Mouse (Mus musculus): ENCODE results near the gene Klkb1. TPM values are rescaled to one million over a fixed set of nuclear protein-coding genes. Genes with fewer than 3 reads are reported as not detected.

Klkb1 gene
- polyA plus RNA-seq, 1 experiment: not detected

- no peak for TF ChIP-seq CTCF (IDR thresholded peaks at IDR 0.05; ENCODE audit: insufficient read depth, low read depth, low read length)
- no peak for TF ChIP-seq POLR2A (IDR thresholded peaks at IDR 0.05; ENCODE audit: insufficient read depth, low read depth, low read length)
Measured at GRCm38 (mm10) chr8:45324151-45324550, 29.5 kb upstream of the Klkb1 start.

GRCm38 (mm10) chr8:45321365-45321764, 26.7 kb upstream of the Klkb1 start:
- H3K4me3 ChIP-seq (ENCODE audit: insufficient read depth, low read depth, low read length): no peak overlapping the region
- TF ChIP-seq CTCF (IDR thresholded peaks at IDR 0.05; ENCODE audit: insufficient read depth, low read depth, low read length) (no peak), POLR2A (IDR thresholded peaks at IDR 0.05; ENCODE audit: insufficient read depth, low read depth, low read length) (no peak)
- H3K27ac ChIP-seq (ENCODE audit: insufficient read depth, low read depth, low read length): no peak overlapping the region
- 88% methylated on average over 2 of the region's 2 CpGs for WGBS
- no peaks in the 10 kb centered on the region for H3K4me1 ChIP-seq (ENCODE audit: control insufficient read depth, insufficient read depth, low read length)

More at GRCm38 (mm10) chr8:45324151-45324550, 29.5 kb upstream of the Klkb1 start:
- no peak overlapping the region for H3K27ac ChIP-seq (ENCODE audit: insufficient read depth, low read depth, low read length)
- H3K4me3 ChIP-seq (ENCODE audit: insufficient read depth, low read depth, low read length): no peak overlapping the region
- WGBS: 89% methylated on average over 4 of the region's 4 CpGs
- no peaks in the 10 kb centered on the region for H3K4me1 ChIP-seq (ENCODE audit: control insufficient read depth, insufficient read depth, low read length)

GRCm38 (mm10) chr8:45320930-45321329, 26.3 kb upstream of the Klkb1 start:
- WGBS: 82% methylated on average over 1 of the region's 1 CpGs
- H3K27ac ChIP-seq (ENCODE audit: insufficient read depth, low read depth, low read length): no peak overlapping the region
- TF ChIP-seq POLR2A (IDR thresholded peaks at IDR 0.05; ENCODE audit: insufficient read depth, low read depth, low read length): no peak
- no peak overlapping the region for H3K4me3 ChIP-seq (ENCODE audit: insufficient read depth, low read depth, low read length)
- no peaks in the 10 kb centered on the region for H3K4me1 ChIP-seq (ENCODE audit: control insufficient read depth, insufficient read depth, low read length)

- WGBS: 75% methylated on average over 4 of the region's 4 CpGs
- TF ChIP-seq POLR2A (IDR thresholded peaks at IDR 0.05; ENCODE audit: insufficient read depth, low read depth, low read length) (no peak), CTCF (IDR thresholded peaks at IDR 0.05; ENCODE audit: insufficient read depth, low read depth, low read length) (no peak)
- Histone ChIP-seq H3K27ac (ENCODE audit: insufficient read depth, low read depth, low read length) (no peak overlapping the region), H3K4me1 (ENCODE audit: control insufficient read depth, insufficient read depth, low read length) (peaks cover 5% of the 10 kb centered on the region; the same call in 1 of the 2 replicates), H3K4me3 (ENCODE audit: insufficient read depth, low read depth, low read length) (no peak overlapping the region)
Measured at GRCm38 (mm10) chr8:45310967-45311366, 16.3 kb upstream of the Klkb1 start.

GRCm38 (mm10) chr8:45308366-45308765, 13.7 kb upstream of the Klkb1 start, which contains the start of gene Gm45753:
TSS of gene Gm45753 (minus strand) at chr8:45308466.
- WGBS: 95% methylated on average over 13 of the region's 13 CpGs
- no peak within 1 kb of the TSS for H3K4me3 ChIP-seq (ENCODE audit: insufficient read depth, low read depth, low read length)
- peaks cover 5% of the 10 kb centered on the region; the same call in 1 of the 2 replicates for H3K4me1 ChIP-seq (ENCODE audit: control insufficient read depth, insufficient read depth, low read length)
- H3K27ac ChIP-seq (ENCODE audit: insufficient read depth, low read depth, low read length): no peak within 1 kb of the TSS
- no peak for TF ChIP-seq CTCF (IDR thresholded peaks at IDR 0.05; ENCODE audit: insufficient read depth, low read depth, low read length)
- no peak for TF ChIP-seq POLR2A (IDR thresholded peaks at IDR 0.05; ENCODE audit: insufficient read depth, low read depth, low read length)

- no peak overlapping the region for H3K4me3 ChIP-seq (ENCODE audit: insufficient read depth, low read depth, low read length)
- H3K27ac ChIP-seq (ENCODE audit: insufficient read depth, low read depth, low read length): no peak overlapping the region
- TF ChIP-seq CTCF (IDR thresholded peaks at IDR 0.05; ENCODE audit: insufficient read depth, low read depth, low read length): no peak
- no peak for TF ChIP-seq POLR2A (IDR thresholded peaks at IDR 0.05; ENCODE audit: insufficient read depth, low read depth, low read length)
- WGBS: 65% methylated on average over 1 of the region's 1 CpGs
- H3K4me1 ChIP-seq (ENCODE audit: control insufficient read depth, insufficient read depth, low read length): 0 out of 2 replicates have a peak, but pooled peaks cover under 1% of the 10 kb centered on the region
Measured at GRCm38 (mm10) chr8:45305479-45305878, 10.8 kb upstream of the Klkb1 start.

GRCm38 (mm10) chr8:45304354-45304753, 9.7 kb upstream of the Klkb1 start:
- H3K4me3 ChIP-seq (ENCODE audit: insufficient read depth, low read depth, low read length): no peak overlapping the region
- no peaks in the 10 kb centered on the region for H3K4me1 ChIP-seq (ENCODE audit: control insufficient read depth, insufficient read depth, low read length)
- TF ChIP-seq POLR2A (IDR thresholded peaks at IDR 0.05; ENCODE audit: insufficient read depth, low read depth, low read length) (no peak), CTCF (IDR thresholded peaks at IDR 0.05; ENCODE audit: insufficient read depth, low read depth, low read length) (no peak)
- WGBS: 93% methylated on average over 3 of the region's 3 CpGs
- no peak overlapping the region for H3K27ac ChIP-seq (ENCODE audit: insufficient read depth, low read depth, low read length)

GRCm38 (mm10) chr8:45302390-45302789, 7.7 kb upstream of the Klkb1 start:
- 51% methylated on average over 8 of the region's 8 CpGs for WGBS

GRCm38 (mm10) chr8:45295276-45295675, 617 bp upstream of the Klkb1 start:
- WGBS: 93% methylated on average over 6 of the region's 6 CpGs
- no peak for TF ChIP-seq POLR2A (IDR thresholded peaks at IDR 0.05; ENCODE audit: insufficient read depth, low read depth, low read length)
- TF ChIP-seq CTCF (IDR thresholded peaks at IDR 0.05; ENCODE audit: insufficient read depth, low read depth, low read length): no peak

More at GRCm38 (mm10) chr8:45302390-45302789, 7.7 kb upstream of the Klkb1 start:
- Histone ChIP-seq H3K4me3 (ENCODE audit: insufficient read depth, low read depth, low read length) (no peak overlapping the region), H3K4me1 (ENCODE audit: control insufficient read depth, insufficient read depth, low read length) (no peaks in the 10 kb centered on the region), H3K27ac (ENCODE audit: insufficient read depth, low read depth, low read length) (no peak overlapping the region)
- TF ChIP-seq POLR2A (IDR thresholded peaks at IDR 0.05; ENCODE audit: insufficient read depth, low read depth, low read length) (no peak), CTCF (IDR thresholded peaks at IDR 0.05; ENCODE audit: insufficient read depth, low read depth, low read length) (no peak)

GRCm38 (mm10) chr8:45291790-45292189, 2.9 kb downstream of the Klkb1 start:
- no peaks in the 10 kb centered on the region for H3K4me1 ChIP-seq (ENCODE audit: control insufficient read depth, insufficient read depth, low read length)
- H3K27ac ChIP-seq (ENCODE audit: insufficient read depth, low read depth, low read length): no peak overlapping the region
- 76% methylated on average over 2 of the region's 2 CpGs for WGBS
- no peak for TF ChIP-seq CTCF (IDR thresholded peaks at IDR 0.05; ENCODE audit: insufficient read depth, low read depth, low read length)
- no peak for TF ChIP-seq POLR2A (IDR thresholded peaks at IDR 0.05; ENCODE audit: insufficient read depth, low read depth, low read length)
- H3K4me3 ChIP-seq (ENCODE audit: insufficient read depth, low read depth, low read length): no peak overlapping the region

More at GRCm38 (mm10) chr8:45295276-45295675, 617 bp upstream of the Klkb1 start:
- Histone ChIP-seq H3K4me1 (ENCODE audit: control insufficient read depth, insufficient read depth, low read length) (no peaks in the 10 kb centered on the region), H3K4me3 (ENCODE audit: insufficient read depth, low read depth, low read length) (no peak overlapping the region), H3K27ac (ENCODE audit: insufficient read depth, low read depth, low read length) (no peak overlapping the region)

Measured in olfactory bulb, adult 2 months (tissue).